Mouse (Mus musculus) embryonic facial prominence, embryonic 11.5 days (tissue): ENCODE results near the gene Kcnb1. TPM values are rescaled to one million over a fixed set of nuclear protein-coding genes. Genes with fewer than 3 reads are reported as not detected.

Source experiments
- ATAC-seq: fragments of 200-750 bp; cut with Nextera tagmentation; replicated peaks from 2 replicates; pipeline ENCODE4 v1.8.0; 2017; ENCODE audit warnings: low read depth; ENCODE audit not compliant: insufficient number of reproducible peaks, low FRiP score, low TSS enrichment
- DNase-seq: peaks from one replicate; pipeline ENCODE4 v3.0.0-alpha.2; 2015; ENCODE audit warnings: low spot score
- H3K27ac ChIP-seq: fragments of 300-500 bp; sonication (generic); replicated peaks from 2 replicates; pipeline ENCODE4 v1.5.1; 2014; ENCODE audit warnings: mild to moderate bottlenecking, low read depth, low read length, control low read depth
- H3K27me3 ChIP-seq: fragments of 300-500 bp; sonication (generic); 2 replicates; pipeline ENCODE4 v1.6.1; 2014; ENCODE audit warnings: mild to moderate bottlenecking, low read length, moderate library complexity, mixed read lengths; ENCODE audit not compliant: control insufficient read depth, insufficient read depth
- H3K36me3 ChIP-seq: fragments of 300-500 bp; sonication (generic); replicated peaks from 2 replicates; pipeline ENCODE4 v1.6.1; 2014; ENCODE audit warnings: low read depth, mild to moderate bottlenecking, low read length, moderate library complexity, mixed read lengths; ENCODE audit not compliant: control insufficient read depth, insufficient read depth
- H3K4me1 ChIP-seq: fragments of 300-500 bp; sonication (generic); 2 replicates; pipeline ENCODE4 v1.6.1; 2014; ENCODE audit warnings: low read length, mixed read lengths; ENCODE audit not compliant: control insufficient read depth, insufficient read depth
- H3K4me2 ChIP-seq: fragments of 300-500 bp; sonication (generic); 2 replicates; pipeline ENCODE4 v1.6.1; 2014; ENCODE audit warnings: low read depth, mild to moderate bottlenecking, control low read depth, low read length, moderate library complexity
- H3K4me3 ChIP-seq: fragments of 300-500 bp; sonication (generic); 2 replicates; pipeline ENCODE4 v1.5.1; 2014; ENCODE audit warnings: low read depth, low read length, control low read depth
- H3K9ac ChIP-seq: fragments of 300-500 bp; sonication (generic); replicated peaks from 2 replicates; pipeline ENCODE4 v1.6.1; 2014; ENCODE audit warnings: mild to moderate bottlenecking, control low read depth, low read length
- H3K9me3 ChIP-seq: fragments of 300-500 bp; sonication (generic); replicated peaks from 2 replicates; pipeline ENCODE4 v1.6.1; 2016; ENCODE audit warnings: mild to moderate bottlenecking, low read length, inconsistent platforms, mixed read lengths; ENCODE audit not compliant: control insufficient read depth
- WGBS: fragments of 180-500 bp; shearing (Covaris S2); extraction: QIAGEN DNeasy Blood & Tissue Kit; methylation state at CpG from one replicate; pipeline ENCODE4 v1.1.7; 2014; 5-methylcytosine and 5-hydroxymethylcytosine counted together
- polyA plus RNA-seq: library from polyadenylated mRNA; unstranded; fragments of >200 nt; fragmentation: Nextera tagmentation; extraction: Ambion mirVana; gene quantifications from 2 replicates; pipeline ENCODE4 v1.2.1, GENCODE M21; 2014

Kcnb1 gene
- 0.39 and 0.67 TPM in 2 replicates for polyA plus RNA-seq

DNA sequence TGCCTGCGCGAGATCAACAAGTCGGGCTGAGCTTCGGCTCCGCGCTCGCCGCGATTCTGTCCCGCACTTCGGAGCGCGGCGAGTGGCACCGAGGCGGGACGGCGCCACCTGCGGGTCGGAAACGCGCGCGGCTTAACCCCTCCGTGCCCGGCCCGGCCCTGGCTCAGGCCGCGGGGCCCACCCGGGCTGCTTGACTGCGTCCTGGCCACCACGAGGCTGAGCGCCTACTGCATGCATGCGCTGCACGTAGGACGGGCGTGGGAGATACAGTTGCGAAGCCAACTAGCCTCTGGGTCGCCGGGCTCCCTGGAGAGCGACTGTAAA lies at the start of gene Kcnb1:
Gene Kcnb1, minus strand, starts transcription at position 80 of the 324 bp plus-strand sequence.
- 0 out of 2 replicates have a peak, but pooled peaks have one; percentile 27 for ATAC-seq
- DNase-seq, result peak; percentile 78
- H3K4me2 ChIP-seq, result peak within 1 kb of the TSS; percentile 95
- H3K9me3 ChIP-seq, result no peaks in the 10 kb centered on the region
- H3K4me1 ChIP-seq, result peaks cover 5% of the 10 kb centered on the region
- peaks cover 44% of the 10 kb centered on the region for H3K27me3 ChIP-seq
- no peak within 1 kb of the TSS for H3K27ac ChIP-seq
- no peaks in the 10 kb centered on the region for H3K36me3 ChIP-seq
- peak within 1 kb of the TSS; percentile 53 for H3K9ac ChIP-seq
- WGBS, result under 1% methylated on average over 38 of the region's 41 CpGs
- H3K4me3 ChIP-seq, result peak within 1 kb of the TSS; percentile 53

GRCm38 (mm10) chr2:167239262-167239661 lies 49.3 kb upstream of the Kcnb1 start:
- H3K4me1 ChIP-seq, result no peaks in the 10 kb centered on the region
- H3K36me3 ChIP-seq, result no peaks in the 10 kb centered on the region
- H3K9me3 ChIP-seq, result no peaks in the 10 kb centered on the region
- peak overlapping the region; percentile 49 for H3K4me3 ChIP-seq
- no peak for ATAC-seq
- H3K4me2 ChIP-seq, result peak overlapping the region; percentile 41
- no peak overlapping the region; the same call in 1 of the 2 replicates for H3K27ac ChIP-seq
- peak overlapping the region; percentile 28 for H3K9ac ChIP-seq
- H3K27me3 ChIP-seq, result no peaks in the 10 kb centered on the region
- WGBS, result 13% methylated on average over 12 of the region's 12 CpGs
- peak; percentile 61 for DNase-seq

GRCm38 (mm10) chr2:167237224-167237623 lies 47.3 kb upstream of the Kcnb1 start:
- Histone ChIP-seq H3K27me3 (no peaks in the 10 kb centered on the region), H3K9ac (no peak overlapping the region), H3K4me2 (no peak overlapping the region), H3K36me3 (no peaks in the 10 kb centered on the region), H3K27ac (no peak overlapping the region), H3K4me3 (no peak overlapping the region), H3K4me1 (no peaks in the 10 kb centered on the region), H3K9me3 (no peaks in the 10 kb centered on the region)
- ATAC-seq (no peak), DNase-seq (no peak)
- WGBS, result 85% methylated on average over 9 of the region's 9 CpGs

GRCm38 (mm10) chr2:167236174-167236573 lies 46.2 kb upstream of the Kcnb1 start:
- Histone ChIP-seq H3K9me3 (no peaks in the 10 kb centered on the region), H3K9ac (no peak overlapping the region), H3K4me3 (no peak overlapping the region), H3K36me3 (no peaks in the 10 kb centered on the region), H3K27me3 (no peaks in the 10 kb centered on the region), H3K27ac (no peak overlapping the region), H3K4me2 (no peak overlapping the region), H3K4me1 (no peaks in the 10 kb centered on the region)
- DNase-seq (no peak), ATAC-seq (no peak)
- WGBS, result 93% methylated on average over 4 of the region's 4 CpGs

- WGBS, result 65% methylated on average over 17 of the region's 17 CpGs
- no peak overlapping the region for H3K4me3 ChIP-seq
- no peaks in the 10 kb centered on the region for H3K36me3 ChIP-seq
- H3K4me2 ChIP-seq, result no peak overlapping the region; the same call in 1 of the 2 replicates
- ATAC-seq, result no peak
- DNase-seq, result no peak
- H3K9ac ChIP-seq, result no peak overlapping the region
- H3K9me3 ChIP-seq, result no peaks in the 10 kb centered on the region
- H3K27me3 ChIP-seq, result no peaks in the 10 kb centered on the region
- H3K27ac ChIP-seq, result no peak overlapping the region
- no peaks in the 10 kb centered on the region for H3K4me1 ChIP-seq
These were observed 45.5 kb upstream of the Kcnb1 start for GRCm38 (mm10) chr2:167235338-167236018.

DNA sequence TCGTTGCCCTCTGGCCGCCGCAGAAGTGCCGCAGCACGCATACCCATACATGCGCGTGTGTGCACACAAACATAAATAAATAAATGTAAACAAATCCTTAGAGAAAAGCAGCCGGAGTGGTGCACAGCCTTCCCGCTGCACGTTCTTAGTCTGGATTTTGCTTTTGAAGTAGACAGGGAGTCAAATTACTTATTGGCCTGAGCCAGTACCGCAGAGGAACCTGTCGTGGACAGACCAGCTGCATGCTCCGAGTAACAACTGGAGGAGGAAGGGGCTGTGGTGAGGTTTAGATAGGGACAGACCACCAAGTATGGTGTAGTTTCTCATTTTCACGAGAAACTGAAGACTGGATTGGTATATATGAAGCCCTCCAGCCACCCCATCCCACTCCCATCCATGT lies 43.8 kb upstream of the Kcnb1 start:
- no peaks in the 10 kb centered on the region for H3K4me1 ChIP-seq
- no peaks in the 10 kb centered on the region for H3K27me3 ChIP-seq
- no peak overlapping the region for H3K27ac ChIP-seq
- WGBS, result 31% methylated on average over 14 of the region's 14 CpGs
- no peaks in the 10 kb centered on the region for H3K9me3 ChIP-seq
- peak; percentile 47 for DNase-seq
- H3K9ac ChIP-seq, result no peak overlapping the region
- H3K4me3 ChIP-seq, result no peak overlapping the region
- no peaks in the 10 kb centered on the region for H3K36me3 ChIP-seq
- no peak overlapping the region for H3K4me2 ChIP-seq
- no peak for ATAC-seq

DNA sequence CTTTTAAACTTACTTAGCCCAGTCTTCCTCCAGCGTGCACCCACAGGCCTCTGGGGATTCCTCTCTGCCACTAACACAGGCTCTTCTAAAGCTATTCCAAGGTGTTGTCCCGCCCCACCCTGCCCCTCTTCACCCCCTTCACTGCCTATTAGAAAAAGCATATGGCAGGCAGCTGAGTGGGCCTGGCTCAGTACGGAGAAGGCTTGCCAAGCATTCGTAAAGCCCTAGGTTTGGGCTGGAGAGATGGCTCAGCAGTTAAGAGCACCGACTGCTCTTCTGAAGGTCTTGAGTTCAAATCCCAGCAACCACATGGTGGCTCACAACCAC lies 43.0 kb upstream of the Kcnb1 start:
- H3K9ac ChIP-seq, result no peak overlapping the region
- H3K27ac ChIP-seq, result no peak overlapping the region
- ATAC-seq (no peak), DNase-seq (no peak)
- no peaks in the 10 kb centered on the region for H3K36me3 ChIP-seq
- no peak overlapping the region for H3K4me3 ChIP-seq
- H3K4me2 ChIP-seq, result no peak overlapping the region
- 71% methylated on average over 5 of the region's 5 CpGs for WGBS
- no peaks in the 10 kb centered on the region for H3K27me3 ChIP-seq
- H3K4me1 ChIP-seq, result no peaks in the 10 kb centered on the region
- no peaks in the 10 kb centered on the region for H3K9me3 ChIP-seq

- H3K27ac ChIP-seq, result no peak overlapping the region
These were observed 42.4 kb upstream of the Kcnb1 start for GRCm38 (mm10) chr2:167232132-167233008.

More at GRCm38 (mm10) chr2:167232132-167233008, 42.4 kb upstream of the Kcnb1 start:
- Histone ChIP-seq H3K9ac (no peak overlapping the region; the same call in 1 of the 2 replicates), H3K4me1 (no peaks in the 10 kb centered on the region), H3K4me2 (no peak overlapping the region), H3K4me3 (no peak overlapping the region), H3K27me3 (no peaks in the 10 kb centered on the region), H3K9me3 (no peaks in the 10 kb centered on the region), H3K36me3 (no peaks in the 10 kb centered on the region)
- WGBS, result 50% methylated on average over 14 of the region's 14 CpGs
- ATAC-seq (no peak), DNase-seq (no peak)
